Mouse (Mus musculus): Measurements from ENCODE around the gene Ctnnbip1. TPM values are rescaled to one million over a fixed set of nuclear protein-coding genes. Genes with fewer than 3 reads are reported as not detected.

Gene Ctnnbip1
- polyA plus RNA-seq, 1 experiment from 2014 or later, result 56.2 TPM

- Histone ChIP-seq H3K4me1 (ENCODE audit: control insufficient read depth, insufficient read depth, low read length) (peaks cover 12% of the 10 kb centered on the region), H3K9me3 (replicated peaks; ENCODE audit: control insufficient read depth, low read length) (no peaks in the 10 kb centered on the region), H3K27ac (ENCODE audit: low read length) (no peak overlapping the region), H3K27me3 (ENCODE audit: control insufficient read depth, insufficient read depth, low read length) (peaks cover 18% of the 10 kb centered on the region; the same call in 1 of the 2 replicates), H3K9ac (ENCODE audit: low read length) (no peak overlapping the region), H3K4me2 (ENCODE audit: low read depth, low read length) (no peak overlapping the region), H3K36me3 (ENCODE audit: control insufficient read depth, insufficient read depth, low read length) (no peaks in the 10 kb centered on the region), H3K4me3 (replicated peaks; ENCODE audit: low read length) (no peak overlapping the region)
- WGBS, result 78% methylated on average over 8 of the region's 8 CpGs
- no peak for ATAC-seq (ENCODE audit: insufficient read depth, low FRiP score)
These were observed 67.2 kb downstream of the Ctnnbip1 start for GRCm38 (mm10) chr4:149585236-149585635.

- Histone ChIP-seq H3K4me2 (ENCODE audit: low read depth, low read length) (peak within 1 kb of the TSS; percentile 99), H3K27ac (ENCODE audit: low read length) (no peak within 1 kb of the TSS), H3K36me3 (ENCODE audit: control insufficient read depth, insufficient read depth, low read length) (no peaks in the 10 kb centered on the region), H3K4me3 (replicated peaks; ENCODE audit: low read length) (peak within 1 kb of the TSS; percentile 78), H3K4me1 (ENCODE audit: control insufficient read depth, insufficient read depth, low read length) (peaks cover 12% of the 10 kb centered on the region), H3K27me3 (ENCODE audit: control insufficient read depth, insufficient read depth, low read length) (peaks cover 18% of the 10 kb centered on the region; the same call in 1 of the 2 replicates), H3K9ac (ENCODE audit: low read length) (peak within 1 kb of the TSS; percentile 93), H3K9me3 (replicated peaks; ENCODE audit: control insufficient read depth, low read length) (no peaks in the 10 kb centered on the region)
- ATAC-seq (ENCODE audit: insufficient read depth, low FRiP score), result peak; percentile 74
- under 1% methylated on average over 90 of the region's 103 CpGs for WGBS
These were observed 68.2 kb downstream of the Ctnnbip1 start, which contains the start of gene Clstn1 for GRCm38 (mm10) chr4:149586044-149586782. TSS of gene Clstn1 (plus strand) at chr4:149586468.

- H3K4me3 ChIP-seq (replicated peaks; ENCODE audit: low read length), result peak overlapping the region; percentile 78
- peak overlapping the region; percentile 93 for H3K9ac ChIP-seq (ENCODE audit: low read length)
- peaks cover 13% of the 10 kb centered on the region for H3K4me1 ChIP-seq (ENCODE audit: control insufficient read depth, insufficient read depth, low read length)
- no peaks in the 10 kb centered on the region; the same call in 1 of the 2 replicates for H3K9me3 ChIP-seq (replicated peaks; ENCODE audit: control insufficient read depth, low read length)
- peaks cover 18% of the 10 kb centered on the region; the same call in 1 of the 2 replicates for H3K27me3 ChIP-seq (ENCODE audit: control insufficient read depth, insufficient read depth, low read length)
- H3K27ac ChIP-seq (ENCODE audit: low read length), result no peak overlapping the region
- ATAC-seq (ENCODE audit: insufficient read depth, low FRiP score), result peak; percentile 37; the same call in 1 of the 2 replicates
- under 1% methylated on average over 72 of the region's 72 CpGs for WGBS
- H3K36me3 ChIP-seq (ENCODE audit: control insufficient read depth, insufficient read depth, low read length), result no peaks in the 10 kb centered on the region
- peak overlapping the region; percentile 99 for H3K4me2 ChIP-seq (ENCODE audit: low read depth, low read length)
These were observed 69.0 kb downstream of the Ctnnbip1 start for GRCm38 (mm10) chr4:149586783-149587595.

- Histone ChIP-seq H3K27ac (ENCODE audit: low read length) (no peak overlapping the region), H3K4me3 (replicated peaks; ENCODE audit: low read length) (peak overlapping the region; percentile 78), H3K9ac (ENCODE audit: low read length) (peak overlapping the region; percentile 93), H3K36me3 (ENCODE audit: control insufficient read depth, insufficient read depth, low read length) (no peaks in the 10 kb centered on the region), H3K9me3 (replicated peaks; ENCODE audit: control insufficient read depth, low read length) (no peaks in the 10 kb centered on the region; the same call in 1 of the 2 replicates), H3K4me1 (ENCODE audit: control insufficient read depth, insufficient read depth, low read length) (peaks cover 15% of the 10 kb centered on the region), H3K27me3 (ENCODE audit: control insufficient read depth, insufficient read depth, low read length) (peaks cover 18% of the 10 kb centered on the region; the same call in 1 of the 2 replicates), H3K4me2 (ENCODE audit: low read depth, low read length) (peak overlapping the region; percentile 99)
- 5% methylated on average over 24 of the region's 24 CpGs for WGBS
- peak; percentile 27; the same call in 1 of the 2 replicates for ATAC-seq (ENCODE audit: insufficient read depth, low FRiP score)
These were observed 69.6 kb downstream of the Ctnnbip1 start for GRCm38 (mm10) chr4:149587596-149588168.

GRCm38 (mm10) chr4:149590200-149590599 lies 72.2 kb downstream of the Ctnnbip1 start:
- no peaks in the 10 kb centered on the region; the same call in 1 of the 2 replicates for H3K9me3 ChIP-seq (replicated peaks; ENCODE audit: control insufficient read depth, low read length)
- H3K27me3 ChIP-seq (ENCODE audit: control insufficient read depth, insufficient read depth, low read length), result peaks cover 13% of the 10 kb centered on the region; the same call in 1 of the 2 replicates
- H3K4me1 ChIP-seq (ENCODE audit: control insufficient read depth, insufficient read depth, low read length), result peaks cover 15% of the 10 kb centered on the region
- H3K36me3 ChIP-seq (ENCODE audit: control insufficient read depth, insufficient read depth, low read length), result no peaks in the 10 kb centered on the region
- no peak overlapping the region for H3K27ac ChIP-seq (ENCODE audit: low read length)
- no peak for ATAC-seq (ENCODE audit: insufficient read depth, low FRiP score)
- H3K4me3 ChIP-seq (replicated peaks; ENCODE audit: low read length), result no peak overlapping the region
- 78% methylated on average over 1 of the region's 1 CpGs for WGBS
- no peak overlapping the region for H3K9ac ChIP-seq (ENCODE audit: low read length)
- H3K4me2 ChIP-seq (ENCODE audit: low read depth, low read length), result no peak overlapping the region

GRCm38 (mm10) chr4:149591486-149591885 lies 73.5 kb downstream of the Ctnnbip1 start:
- no peaks in the 10 kb centered on the region; the same call in 1 of the 2 replicates for H3K9me3 ChIP-seq (replicated peaks; ENCODE audit: control insufficient read depth, low read length)
- no peak for ATAC-seq (ENCODE audit: insufficient read depth, low FRiP score)
- 88% methylated on average over 2 of the region's 2 CpGs for WGBS
- no peak overlapping the region for H3K27ac ChIP-seq (ENCODE audit: low read length)
- H3K27me3 ChIP-seq (ENCODE audit: control insufficient read depth, insufficient read depth, low read length), result peaks cover 11% of the 10 kb centered on the region; the same call in 1 of the 2 replicates
- H3K4me2 ChIP-seq (ENCODE audit: low read depth, low read length), result no peak overlapping the region
- no peaks in the 10 kb centered on the region for H3K36me3 ChIP-seq (ENCODE audit: control insufficient read depth, insufficient read depth, low read length)
- H3K9ac ChIP-seq (ENCODE audit: low read length), result no peak overlapping the region
- H3K4me1 ChIP-seq (ENCODE audit: control insufficient read depth, insufficient read depth, low read length), result peaks cover 15% of the 10 kb centered on the region
- no peak overlapping the region for H3K4me3 ChIP-seq (replicated peaks; ENCODE audit: low read length)

- ATAC-seq (ENCODE audit: insufficient read depth, low FRiP score), result no peak
- Histone ChIP-seq H3K4me3 (replicated peaks; ENCODE audit: low read length) (no peak overlapping the region), H3K36me3 (ENCODE audit: control insufficient read depth, insufficient read depth, low read length) (no peaks in the 10 kb centered on the region), H3K27me3 (ENCODE audit: control insufficient read depth, insufficient read depth, low read length) (no peaks in the 10 kb centered on the region), H3K4me2 (ENCODE audit: low read depth, low read length) (no peak overlapping the region), H3K9ac (ENCODE audit: low read length) (no peak overlapping the region), H3K4me1 (ENCODE audit: control insufficient read depth, insufficient read depth, low read length) (peaks cover 3% of the 10 kb centered on the region), H3K27ac (ENCODE audit: low read length) (no peak overlapping the region), H3K9me3 (replicated peaks; ENCODE audit: control insufficient read depth, low read length) (no peaks in the 10 kb centered on the region; the same call in 1 of the 2 replicates)
- WGBS, result 71% methylated on average over 9 of the region's 9 CpGs
These were observed 77.0 kb downstream of the Ctnnbip1 start for GRCm38 (mm10) chr4:149594913-149595581.

- H3K36me3 ChIP-seq (ENCODE audit: control insufficient read depth, insufficient read depth, low read length), result no peaks in the 10 kb centered on the region
- no peaks in the 10 kb centered on the region for H3K27me3 ChIP-seq (ENCODE audit: control insufficient read depth, insufficient read depth, low read length)
- 74% methylated on average over 12 of the region's 12 CpGs for WGBS
- H3K9ac ChIP-seq (ENCODE audit: low read length), result no peak overlapping the region
- ATAC-seq (ENCODE audit: insufficient read depth, low FRiP score), result no peak
- H3K4me2 ChIP-seq (ENCODE audit: low read depth, low read length), result no peak overlapping the region
- H3K4me3 ChIP-seq (replicated peaks; ENCODE audit: low read length), result no peak overlapping the region
- H3K4me1 ChIP-seq (ENCODE audit: control insufficient read depth, insufficient read depth, low read length), result peaks cover 12% of the 10 kb centered on the region
- no peaks in the 10 kb centered on the region for H3K9me3 ChIP-seq (replicated peaks; ENCODE audit: control insufficient read depth, low read length)
- no peak overlapping the region for H3K27ac ChIP-seq (ENCODE audit: low read length)
These were observed 79.7 kb downstream of the Ctnnbip1 start for GRCm38 (mm10) chr4:149597641-149598208.
